Mouse (Mus musculus) urinary bladder, postnatal 25 days (tissue): Measurements from ENCODE around the gene Evl.

Experiments
- DNase-seq: peaks from one replicate; pipeline ENCODE4 v3.0.0; 2022; ENCODE audit warnings: low spot score

The Evl gene

DNA sequence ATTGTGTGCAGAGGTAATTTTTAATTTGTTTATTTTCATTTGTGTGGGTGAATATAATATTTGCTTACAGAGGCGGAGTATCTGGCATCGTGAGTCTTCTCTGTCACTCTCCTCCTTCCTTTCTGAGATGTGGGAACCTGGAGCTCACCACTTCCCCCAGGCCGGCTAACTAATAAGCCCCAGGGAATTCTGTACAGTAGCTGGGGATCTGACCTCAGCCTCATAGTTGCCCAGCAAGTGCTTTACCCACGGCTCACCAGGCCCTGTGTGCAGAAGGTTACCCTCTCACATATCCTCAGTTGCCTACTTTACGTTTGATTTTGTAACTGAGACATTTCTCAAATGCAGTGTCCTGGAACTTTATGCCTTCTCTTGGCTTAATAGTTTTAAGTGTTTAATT is 37.1 kb downstream of the Evl start:
- DNase-seq = no peak

DNA sequence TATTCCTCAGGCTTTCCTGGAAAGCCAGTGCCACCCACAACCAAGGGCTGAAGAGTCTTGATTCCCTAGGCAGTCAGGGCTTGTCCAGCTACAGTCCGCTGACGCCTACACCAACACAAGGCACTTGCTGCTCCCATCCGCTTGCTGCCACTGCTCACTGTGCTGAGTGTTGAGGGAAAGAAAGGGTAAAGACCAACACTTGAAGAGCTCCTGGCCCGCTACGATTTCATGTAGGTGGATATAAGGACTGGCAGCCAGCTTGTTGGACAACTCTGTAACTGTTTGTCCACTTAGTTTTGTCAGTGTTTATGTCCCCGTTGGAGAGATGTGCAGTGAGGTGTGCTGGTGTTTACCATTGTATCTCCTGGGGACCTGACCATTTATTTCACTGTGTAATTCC is 38.3 kb downstream of the Evl start:
- no peak for DNase-seq

DNA sequence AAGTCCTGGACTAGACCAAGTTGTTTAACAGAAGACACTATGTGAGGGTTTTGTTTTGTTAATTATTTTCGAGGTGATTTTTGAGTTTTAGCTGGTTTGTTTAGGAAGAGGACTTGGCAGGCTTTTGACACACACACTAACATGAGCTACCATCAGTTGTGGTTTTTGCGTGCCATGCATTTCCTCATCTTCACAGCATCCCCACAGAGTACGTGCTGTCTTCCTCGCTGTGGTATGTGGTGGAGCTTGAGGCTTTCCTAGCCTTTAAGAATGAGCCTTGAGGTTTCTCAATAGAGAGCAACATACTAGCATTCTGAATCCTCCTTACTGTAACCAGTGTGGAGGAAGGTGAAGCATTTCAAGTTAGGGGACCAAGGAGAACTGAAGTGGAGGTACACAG is 46.3 kb downstream of the Evl start:
- no peak for DNase-seq

DNA sequence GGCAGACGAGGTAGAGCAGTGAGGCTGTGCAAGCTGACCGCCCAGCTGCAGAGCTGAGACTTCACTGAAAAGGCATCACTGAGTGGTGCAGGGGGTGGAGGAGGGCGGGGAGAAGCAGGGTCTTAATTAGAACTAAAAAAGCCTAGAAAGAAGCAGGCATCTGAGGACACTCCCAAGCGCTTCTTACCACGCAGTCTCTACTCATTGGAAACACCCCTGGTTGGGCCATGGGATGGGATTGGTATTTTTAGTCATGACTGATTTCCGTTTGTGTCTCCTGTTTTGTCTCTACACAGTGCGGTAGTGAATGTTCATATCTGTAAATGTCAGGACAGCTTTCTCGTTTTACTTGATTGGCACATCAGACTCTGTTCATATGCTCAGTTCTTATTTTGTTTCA is 46.8 kb downstream of the Evl start:
- no peak for DNase-seq

DNA sequence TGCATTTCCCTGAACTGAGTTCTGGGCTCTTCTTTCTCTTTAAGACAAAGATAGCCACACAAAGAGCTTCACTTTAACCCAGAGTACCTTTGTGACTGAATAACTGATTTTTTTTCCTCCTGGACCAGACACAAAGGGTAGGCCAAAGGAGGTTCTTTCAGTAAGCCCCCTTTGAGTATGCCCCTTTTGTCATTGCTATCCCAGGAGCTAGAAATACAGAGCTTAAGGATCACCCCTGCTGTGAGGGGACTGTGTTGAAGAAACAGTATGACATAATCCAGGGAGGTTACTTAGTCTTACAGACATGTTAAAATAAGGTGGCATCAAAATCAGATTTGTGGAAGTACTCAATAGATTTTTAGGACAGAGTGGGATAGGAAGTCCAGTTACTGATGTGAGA is 50.0 kb downstream of the Evl start:
- no peak for DNase-seq

DNA sequence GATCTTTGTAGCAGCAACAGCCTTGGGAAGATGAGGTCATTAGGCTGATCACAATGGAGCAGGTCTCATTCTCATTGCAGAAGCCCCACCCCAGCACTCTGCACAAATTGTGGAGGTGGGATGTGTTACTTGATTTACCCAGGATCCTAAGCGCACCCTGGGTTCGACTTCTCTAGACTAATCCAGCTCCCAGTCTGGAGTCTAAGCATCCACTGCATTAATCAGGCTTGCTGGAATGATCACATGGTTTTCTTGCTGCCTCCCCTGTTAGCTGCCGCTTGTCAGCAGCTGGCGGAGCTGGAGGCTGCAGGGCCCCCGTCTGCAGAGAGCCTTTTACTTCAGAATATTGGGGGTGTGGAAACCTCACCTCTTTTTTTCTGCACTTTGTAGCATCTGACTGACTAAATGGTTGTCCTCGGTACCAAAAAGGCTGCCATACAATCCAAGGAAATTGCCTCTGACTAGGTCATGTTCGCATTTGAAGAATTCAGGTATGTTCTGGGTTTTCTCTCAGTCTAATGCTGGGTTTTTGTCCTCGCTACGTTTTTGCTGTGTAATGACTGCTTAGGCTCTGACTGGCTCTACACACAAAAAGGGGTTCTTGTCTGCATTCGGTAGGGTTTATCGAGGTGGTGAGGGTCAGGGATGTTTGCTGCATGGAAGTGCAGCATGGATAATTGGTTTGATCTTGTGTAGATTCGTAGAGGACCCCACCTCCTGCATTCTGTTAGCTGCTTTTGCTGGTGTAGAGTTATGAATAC is 51.2 kb downstream of the Evl start:
- DNase-seq = no peak

DNA sequence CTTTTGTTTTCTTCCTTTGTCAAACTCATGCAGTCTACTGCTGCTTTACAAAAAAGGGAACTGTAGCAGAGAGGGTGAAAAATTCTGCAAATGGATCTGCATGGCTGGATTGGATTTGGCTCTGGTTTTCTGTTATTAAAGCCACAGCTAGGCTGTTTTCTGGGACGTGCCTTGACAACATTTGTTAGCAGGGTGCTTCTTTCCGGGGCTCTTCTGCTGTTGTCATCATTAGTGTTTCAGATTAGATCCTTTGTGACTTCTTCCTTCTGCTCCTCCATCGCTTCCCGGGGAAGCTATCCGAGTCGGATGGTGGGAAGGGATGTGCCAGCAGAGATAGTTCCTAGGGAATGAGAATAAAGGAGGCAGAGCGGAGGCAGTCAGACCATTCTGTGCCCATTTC is 51.8 kb downstream of the Evl start:
- DNase-seq = no peak

DNA sequence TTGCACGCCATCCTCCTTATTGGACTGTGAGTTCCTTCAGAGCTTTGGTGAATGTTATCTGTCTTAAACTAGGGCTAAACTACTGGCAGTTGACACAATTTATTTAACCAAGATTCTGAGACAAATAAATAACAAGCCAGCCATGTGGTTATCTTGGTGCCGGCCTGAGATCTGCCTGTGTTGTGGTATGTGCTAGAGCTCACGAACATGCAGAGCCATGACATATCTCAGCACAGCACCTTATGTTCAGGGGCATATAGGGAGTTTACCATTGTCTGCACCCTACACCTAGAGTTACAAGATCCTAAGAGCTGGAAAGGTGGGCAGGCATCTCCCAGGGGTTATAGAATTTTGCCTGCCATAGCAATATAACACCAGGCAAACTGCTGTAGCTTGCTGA is 54.9 kb downstream of the Evl start:
- no peak for DNase-seq

DNA sequence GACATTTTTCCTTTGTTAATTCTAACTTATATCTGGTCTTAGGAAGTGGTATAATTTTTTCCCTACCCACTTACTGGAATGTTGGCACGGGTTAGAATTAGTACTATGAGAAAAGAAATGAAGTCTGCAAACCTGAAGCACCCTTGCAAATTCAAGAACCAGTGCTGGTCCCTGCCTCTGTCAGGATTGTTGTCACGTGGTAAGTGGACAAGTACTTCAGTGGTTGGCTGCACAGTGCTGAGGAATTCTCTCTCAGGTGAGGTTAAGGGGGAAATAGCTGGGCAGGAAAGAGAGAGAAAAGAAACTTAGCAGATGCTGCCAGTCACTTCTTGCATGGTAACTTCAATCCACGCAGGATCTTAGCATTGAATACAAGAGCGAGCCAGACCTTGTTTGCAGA is 55.7 kb downstream of the Evl start:
- DNase-seq = no peak

DNA sequence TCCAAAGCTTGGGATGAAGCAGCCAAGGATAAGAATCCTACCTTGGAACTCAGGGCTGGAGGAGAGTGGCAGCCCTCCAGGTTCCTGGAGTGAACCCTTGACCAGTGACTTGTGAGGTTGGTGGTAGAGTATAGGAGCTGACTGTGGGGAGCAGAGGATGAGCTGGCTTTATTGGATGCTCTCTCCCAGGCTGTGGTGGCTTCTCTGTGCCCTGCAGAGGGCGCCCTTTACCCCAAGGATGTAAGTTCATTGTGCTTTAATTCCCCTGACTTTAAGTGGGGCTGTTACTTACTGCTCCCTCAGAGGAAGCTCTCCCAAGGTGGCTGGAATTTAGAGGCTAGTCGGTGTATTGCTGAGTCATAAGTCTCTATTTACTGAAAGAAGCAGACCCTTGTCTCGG is 58.6 kb downstream of the Evl start:
- peak; percentile 74 for DNase-seq

DNA sequence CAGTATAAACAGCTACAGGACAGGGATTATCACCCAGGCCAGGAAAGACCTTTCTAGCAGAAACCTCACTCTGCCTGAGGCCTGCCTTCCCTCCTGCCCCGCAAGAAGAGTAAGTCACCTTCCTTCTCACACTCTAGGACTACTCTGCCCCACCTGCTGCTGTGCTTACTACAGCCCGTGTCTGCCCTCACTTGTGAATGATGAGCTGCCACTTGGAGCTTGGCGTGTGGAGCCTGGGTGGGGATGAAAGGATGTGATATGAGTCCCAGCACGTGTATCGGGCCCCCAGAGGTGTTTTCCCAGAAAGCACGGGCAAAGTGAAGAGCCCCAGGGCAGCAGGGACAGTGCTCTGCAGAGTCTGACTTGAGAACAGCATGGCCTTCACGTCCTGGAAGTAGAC is 63.0 kb downstream of the Evl start:
- no peak for DNase-seq

DNA sequence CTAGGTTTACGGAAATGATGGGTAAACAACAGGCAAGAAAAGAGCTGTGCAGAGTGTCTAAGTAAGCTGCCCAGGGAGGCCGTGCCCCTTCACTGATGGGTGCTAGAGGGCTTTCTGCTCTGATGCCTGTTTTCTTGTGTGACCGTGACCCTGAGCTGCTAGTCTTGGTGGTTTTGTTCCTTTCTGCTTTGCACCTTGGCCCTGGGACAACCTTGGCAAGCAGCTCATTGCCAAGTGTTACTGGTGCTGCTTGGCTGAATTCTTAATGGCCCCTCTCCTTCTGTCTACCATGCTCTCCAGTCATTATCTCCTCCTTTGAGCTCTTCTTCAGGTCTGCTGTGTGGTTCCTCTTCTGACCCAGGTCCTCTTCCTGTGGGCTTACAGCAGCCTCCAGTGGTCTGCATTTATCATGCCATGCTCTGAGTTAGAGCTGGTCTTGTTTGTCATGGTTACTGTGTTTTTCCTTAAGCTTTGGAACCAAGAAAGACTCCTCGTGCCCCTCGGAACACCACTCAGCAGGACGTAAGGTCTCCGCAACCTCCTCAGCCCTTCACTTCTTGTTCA is 65.4 kb downstream of the Evl start:
- DNase-seq = no peak

DNA sequence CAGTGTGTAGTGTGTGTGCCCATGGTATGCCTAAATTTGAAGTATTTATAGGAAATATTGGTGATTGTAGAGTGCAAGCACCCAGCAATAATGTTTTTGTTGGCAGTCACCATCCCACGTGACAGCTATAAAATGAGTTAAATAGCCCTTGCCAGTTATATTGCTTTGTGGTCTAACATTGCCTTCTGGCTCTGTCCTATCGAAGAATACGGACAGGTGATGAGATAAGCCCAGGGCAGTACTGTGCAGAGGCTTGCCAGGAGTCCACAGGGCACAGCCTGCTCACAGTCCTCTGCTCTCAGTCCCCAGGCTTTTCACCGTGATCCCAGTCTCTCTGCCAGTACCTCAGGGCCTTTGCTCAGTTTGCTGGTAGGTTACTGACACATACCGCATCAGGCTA is 67.9 kb downstream of the Evl start:
- no peak for DNase-seq

DNA sequence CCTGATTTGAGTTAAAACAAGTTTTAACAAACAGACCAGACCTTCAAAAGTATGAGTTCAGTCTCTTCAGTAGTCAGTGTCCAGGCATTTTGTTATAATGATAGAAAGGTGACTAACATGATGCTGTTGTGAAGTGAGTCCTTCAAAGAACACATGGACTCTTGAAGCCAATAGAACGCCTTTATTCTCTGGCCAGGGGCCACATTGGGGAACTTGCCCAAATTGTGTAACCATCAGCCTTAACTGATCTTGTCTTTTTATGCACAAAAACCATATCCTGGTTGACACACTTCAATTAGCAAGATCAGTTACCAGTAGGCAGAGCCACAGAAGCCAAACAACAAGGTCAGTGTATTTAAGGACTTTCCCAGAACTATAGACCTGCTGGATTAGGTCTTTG is 75.0 kb downstream of the Evl start:
- no peak for DNase-seq

DNA sequence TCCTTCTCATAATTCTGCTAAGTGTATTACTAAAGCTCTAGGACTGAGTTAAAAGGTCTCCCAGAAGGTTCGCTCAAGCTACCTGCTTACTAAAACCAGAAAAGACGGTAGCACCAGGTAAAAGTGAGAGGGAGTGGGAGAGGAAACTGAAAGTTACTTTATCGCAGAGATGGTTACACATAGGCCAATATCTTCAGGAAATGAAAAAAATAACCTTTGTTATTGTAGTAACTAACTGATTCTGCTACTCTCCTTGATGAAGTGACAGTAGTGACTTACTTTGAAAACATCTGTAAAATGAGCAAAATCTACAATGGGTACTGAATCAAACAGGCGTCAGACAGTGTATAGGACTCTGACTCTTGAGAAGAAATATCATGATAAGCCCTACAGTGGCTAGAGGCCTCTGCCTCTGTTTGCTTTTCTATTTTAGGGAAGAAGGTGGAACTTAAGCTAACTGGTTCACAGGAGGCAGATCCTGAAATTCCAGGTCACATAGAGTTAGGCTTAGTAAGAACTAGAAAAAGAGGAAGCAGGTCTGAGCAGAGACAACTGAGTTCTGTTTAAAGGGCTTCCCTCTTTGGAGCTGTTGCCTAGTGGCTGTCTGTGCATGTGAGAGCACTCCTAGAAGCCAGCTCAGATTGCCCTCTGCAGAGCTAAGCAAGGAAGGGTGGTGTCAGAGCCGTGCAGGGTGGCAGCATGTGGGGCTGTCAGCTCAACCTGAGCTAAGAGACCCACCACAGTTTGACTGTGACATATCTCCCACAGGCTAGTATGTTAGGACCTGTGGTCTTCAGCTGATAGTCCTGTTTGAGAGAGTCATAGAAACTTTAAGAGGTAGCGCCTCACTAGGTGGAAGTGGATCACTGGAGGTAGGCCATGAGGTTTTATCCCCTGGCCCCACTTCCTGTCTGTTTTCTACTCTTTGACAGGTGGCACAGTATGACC is 76.5 kb downstream of the Evl start:
- no peak for DNase-seq

DNA sequence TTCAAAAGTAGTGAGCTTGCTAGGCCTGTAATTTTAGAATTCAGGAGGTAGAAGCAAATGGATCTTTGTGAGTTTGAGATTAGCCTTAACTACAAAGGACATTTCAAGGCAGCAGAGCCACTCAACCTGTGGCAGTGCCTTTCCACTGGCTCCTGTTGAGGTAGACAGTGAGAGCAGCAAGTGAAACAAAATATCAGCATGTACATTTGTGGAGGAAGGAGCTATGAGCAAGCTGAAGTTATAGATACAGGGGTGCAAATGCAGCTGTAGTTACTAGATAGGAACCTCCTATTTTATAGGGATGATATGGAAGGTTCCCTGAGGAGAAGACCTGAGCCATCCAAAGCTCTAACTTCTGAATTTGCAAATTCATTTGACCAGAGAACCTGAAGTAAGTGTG is 78.0 kb downstream of the Evl start:
- DNase-seq = no peak

DNA sequence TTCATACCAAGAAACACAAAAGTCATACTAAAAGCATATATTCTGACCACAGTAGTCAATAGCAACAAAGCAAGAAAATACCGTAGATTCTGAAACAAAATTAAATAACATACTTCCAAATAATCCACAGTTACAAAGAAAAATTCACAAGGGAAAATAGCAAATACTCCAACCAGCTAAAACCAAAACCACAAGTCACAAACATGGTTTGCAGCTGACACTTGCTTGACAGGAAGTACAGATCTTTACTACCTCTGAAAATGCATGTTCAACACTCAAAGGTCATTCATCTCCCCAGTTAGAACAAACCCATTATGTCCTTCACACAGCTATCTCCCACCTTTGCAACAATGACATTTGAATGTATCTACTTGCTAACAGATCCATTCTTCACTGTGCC is 79.5 kb downstream of the Evl start:
- no peak for DNase-seq

DNA sequence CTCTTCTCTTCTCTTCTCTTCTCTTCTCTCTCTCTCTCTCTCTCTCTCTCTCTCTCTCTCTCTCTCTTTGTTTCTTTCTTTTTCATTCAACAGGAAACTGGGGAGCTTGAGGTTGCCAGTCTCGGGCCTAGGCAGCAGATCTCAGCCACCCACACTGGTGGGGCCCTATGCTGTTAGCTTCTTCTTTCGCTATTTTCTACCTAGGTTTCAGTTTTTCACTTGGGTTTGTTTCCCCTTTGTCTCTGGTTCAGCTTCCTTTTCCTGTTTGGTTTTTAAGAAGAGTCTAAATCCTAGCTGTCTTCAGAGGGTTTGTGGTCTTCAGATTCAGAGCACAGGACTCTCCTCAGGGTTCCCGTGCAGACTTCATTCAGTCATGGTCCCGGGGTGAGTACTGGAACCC is 81.0 kb downstream of the Evl start:
- DNase-seq = no peak

DNA sequence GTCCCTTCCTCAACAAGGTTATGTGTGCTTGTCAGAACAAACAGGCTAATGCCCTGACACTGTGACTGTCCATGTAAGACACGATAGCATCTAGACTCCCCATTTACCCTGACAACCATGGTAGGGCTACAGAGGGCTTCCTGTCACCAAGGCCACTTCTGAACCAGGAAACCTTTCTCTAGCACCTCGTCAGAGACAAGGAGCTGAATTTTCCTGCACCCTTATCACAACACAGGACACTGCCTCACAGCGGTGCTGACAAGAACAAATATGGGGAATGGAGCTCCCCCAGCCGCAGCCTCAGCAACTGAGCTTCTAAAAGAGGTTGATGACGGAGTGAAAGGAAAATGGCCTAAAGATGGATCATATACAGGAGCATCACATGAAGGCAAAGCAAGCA is 82.9 kb downstream of the Evl start:
- DNase-seq = no peak

DNA sequence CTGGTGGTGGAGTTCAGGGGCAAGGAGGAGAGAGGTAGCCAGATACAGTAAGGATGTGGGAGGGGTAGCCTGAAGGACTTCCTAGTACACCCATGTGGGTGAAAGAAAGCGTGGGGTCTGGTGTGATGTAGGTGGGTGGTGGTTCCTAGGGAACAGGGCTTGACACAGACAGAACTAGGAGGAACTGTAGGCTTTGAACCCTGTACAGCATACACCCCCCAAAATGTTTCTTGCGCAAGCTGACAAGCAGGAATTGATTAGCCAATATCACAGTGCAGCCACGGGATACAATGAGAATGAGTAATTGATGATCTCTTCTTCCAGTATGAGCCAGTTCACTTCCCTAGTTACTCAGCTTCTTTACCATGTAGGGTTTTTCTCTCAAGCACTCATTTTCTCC is 84.6 kb downstream of the Evl start:
- DNase-seq = no peak

DNA sequence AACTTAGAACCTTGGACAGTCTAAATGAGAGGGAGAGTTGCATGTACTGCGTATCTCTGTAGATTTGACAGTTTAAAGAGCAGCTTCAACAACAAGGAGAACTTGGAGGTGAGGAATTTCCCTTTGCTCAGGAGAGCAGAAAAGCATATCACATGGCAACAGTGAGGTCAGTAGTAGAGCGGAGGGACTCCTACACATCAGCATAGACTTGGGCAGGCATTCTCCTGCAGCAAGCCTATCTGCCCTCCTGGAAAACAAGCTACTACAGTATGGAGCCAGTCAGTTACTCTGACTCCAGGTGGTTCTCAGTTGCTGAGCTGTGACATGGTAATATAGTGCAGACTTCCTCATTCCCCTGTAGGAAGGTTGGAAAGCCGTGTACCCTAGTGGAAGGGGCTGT is 87.5 kb downstream of the Evl start:
- no peak for DNase-seq

DNA sequence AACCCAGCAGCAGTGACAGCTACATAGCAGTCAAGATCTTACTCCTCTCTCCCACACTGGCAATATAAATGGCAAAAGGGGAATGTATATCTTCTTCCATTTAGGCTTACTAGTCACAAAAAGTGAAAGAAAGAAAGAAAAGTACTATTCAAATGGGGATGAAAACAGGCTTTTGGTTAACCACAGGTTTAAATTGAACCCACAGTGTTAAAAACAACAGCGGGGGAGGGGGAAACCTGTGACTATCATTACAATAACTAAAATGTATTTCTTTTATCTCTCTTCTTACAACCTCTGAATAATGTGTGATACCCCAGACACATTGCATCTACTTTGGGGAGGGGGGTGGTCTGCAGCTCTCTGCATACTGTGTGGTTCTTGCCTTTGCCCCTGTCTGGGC is 91.7 kb downstream of the Evl start:
- DNase-seq = no peak

DNA sequence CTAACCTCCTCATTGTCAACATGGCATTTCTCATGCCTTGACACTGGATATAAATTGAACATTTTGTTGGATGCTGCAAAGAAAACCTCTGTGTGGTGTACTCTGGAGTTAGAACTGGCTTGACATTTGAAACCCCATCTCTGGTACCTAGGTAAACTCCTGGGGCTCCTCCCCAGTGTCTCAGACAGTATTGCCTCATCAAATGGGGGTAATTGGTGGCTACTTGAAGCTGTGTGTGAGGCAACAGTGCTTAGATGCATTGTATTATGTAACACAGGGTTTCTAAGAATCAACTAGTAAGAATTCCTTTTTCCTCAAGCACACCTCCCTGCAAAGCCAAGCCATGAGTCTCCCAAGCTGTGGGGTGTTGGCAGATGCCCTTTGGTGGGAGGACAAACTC is 93.3 kb downstream of the Evl start:
- no peak for DNase-seq
